Mouse (Mus musculus): ENCODE results near the gene Adcy6. TPM values are rescaled to one million over a fixed set of nuclear protein-coding genes. Genes with fewer than 3 reads are reported as not detected.

The Adcy6 gene
- polyA plus RNA-seq, 1 experiment from 2014 or later = 6.6 TPM

GRCm38 (mm10) chr15:98555881-98556280, 54.0 kb downstream of the Adcy6 start:
- no peak overlapping the region for H3K4me2 ChIP-seq
- ATAC-seq (ENCODE audit: insufficient read depth) = no peak
- H3K9me3 ChIP-seq (replicated peaks) = no peaks in the 10 kb centered on the region
- peaks cover 94% of the 10 kb centered on the region for H3K36me3 ChIP-seq (replicated peaks)
- no peaks in the 10 kb centered on the region for H3K4me1 ChIP-seq (replicated peaks)
- H3K27me3 ChIP-seq = no peaks in the 10 kb centered on the region
- no peak overlapping the region for H3K4me3 ChIP-seq (replicated peaks)
- H3K9ac ChIP-seq = no peak overlapping the region
- 85% methylated on average over 4 of the region's 4 CpGs for WGBS (ENCODE audit: insufficient replicate concordance)
- no peak overlapping the region for H3K27ac ChIP-seq (replicated peaks)

- no peak overlapping the region for H3K4me2 ChIP-seq
- 87% methylated on average over 2 of the region's 2 CpGs for WGBS (ENCODE audit: insufficient replicate concordance)
- no peak overlapping the region for H3K9ac ChIP-seq
- no peaks in the 10 kb centered on the region for H3K9me3 ChIP-seq (replicated peaks)
- H3K4me1 ChIP-seq (replicated peaks) = no peaks in the 10 kb centered on the region
- no peak overlapping the region for H3K27ac ChIP-seq (replicated peaks)
- H3K27me3 ChIP-seq = no peaks in the 10 kb centered on the region
- H3K36me3 ChIP-seq (replicated peaks) = peaks cover 93% of the 10 kb centered on the region
- no peak overlapping the region for H3K4me3 ChIP-seq (replicated peaks)
- no peak for ATAC-seq (ENCODE audit: insufficient read depth)
Observed at GRCm38 (mm10) chr15:98552758-98553157, 57.1 kb downstream of the Adcy6 start.

- H3K4me1 ChIP-seq (replicated peaks) = peaks cover 4% of the 10 kb centered on the region
- H3K4me3 ChIP-seq (replicated peaks) = no peak overlapping the region
- peaks cover 97% of the 10 kb centered on the region for H3K36me3 ChIP-seq (replicated peaks)
- H3K27ac ChIP-seq (replicated peaks) = no peak overlapping the region
- H3K4me2 ChIP-seq = no peak overlapping the region
- 83% methylated on average over 5 of the region's 5 CpGs for WGBS (ENCODE audit: insufficient replicate concordance)
- H3K27me3 ChIP-seq = no peaks in the 10 kb centered on the region
- ATAC-seq (ENCODE audit: insufficient read depth) = no peak
- H3K9me3 ChIP-seq (replicated peaks) = no peaks in the 10 kb centered on the region
- H3K9ac ChIP-seq = no peak overlapping the region
Observed at GRCm38 (mm10) chr15:98546843-98547242, 63.0 kb downstream of the Adcy6 start.

DNA sequence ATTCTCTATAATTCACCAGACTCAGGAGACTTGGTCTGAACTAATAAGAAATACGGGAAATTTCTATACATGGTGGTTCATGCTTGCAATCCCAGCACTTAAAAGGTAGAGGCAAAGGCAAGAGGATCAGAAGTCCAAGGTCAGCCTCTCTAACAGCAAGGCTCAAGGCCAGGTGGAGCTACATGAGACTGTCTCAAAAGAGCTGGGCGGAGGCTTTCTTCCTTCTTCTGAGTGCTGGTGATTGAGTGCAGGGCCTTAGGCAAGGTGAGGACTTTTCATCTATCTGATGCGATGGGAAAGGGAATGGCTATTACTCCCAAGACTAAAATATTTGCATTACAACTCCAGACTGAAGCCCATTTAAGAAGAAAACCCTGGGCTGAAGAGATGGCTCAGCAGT, 64.7 kb downstream of the Adcy6 start:
- Histone ChIP-seq H3K9me3 (replicated peaks) (no peaks in the 10 kb centered on the region), H3K36me3 (replicated peaks) (peaks cover 97% of the 10 kb centered on the region), H3K4me3 (replicated peaks) (no peak overlapping the region), H3K4me2 (no peak overlapping the region), H3K27ac (replicated peaks) (no peak overlapping the region), H3K27me3 (no peaks in the 10 kb centered on the region), H3K9ac (no peak overlapping the region), H3K4me1 (replicated peaks) (peaks cover 12% of the 10 kb centered on the region)
- ATAC-seq (ENCODE audit: insufficient read depth) = no peak
- WGBS (ENCODE audit: insufficient replicate concordance) = 88% methylated on average over 3 of the region's 3 CpGs

- H3K9me3 ChIP-seq (replicated peaks) = no peaks in the 10 kb centered on the region
- no peak for ATAC-seq (ENCODE audit: insufficient read depth)
- peaks cover 12% of the 10 kb centered on the region for H3K4me1 ChIP-seq (replicated peaks)
- WGBS (ENCODE audit: insufficient replicate concordance) = 86% methylated on average over 4 of the region's 4 CpGs
- no peak overlapping the region for H3K27ac ChIP-seq (replicated peaks)
- H3K4me3 ChIP-seq (replicated peaks) = no peak overlapping the region
- H3K27me3 ChIP-seq = no peaks in the 10 kb centered on the region
- no peak overlapping the region for H3K4me2 ChIP-seq
- H3K9ac ChIP-seq = no peak overlapping the region
- H3K36me3 ChIP-seq (replicated peaks) = peaks cover 92% of the 10 kb centered on the region
Observed at GRCm38 (mm10) chr15:98543341-98543740, 66.5 kb downstream of the Adcy6 start.

GRCm38 (mm10) chr15:98541064-98541463, 68.8 kb downstream of the Adcy6 start:
- Histone ChIP-seq H3K9ac (no peak overlapping the region), H3K4me2 (no peak overlapping the region), H3K4me1 (replicated peaks) (peaks cover 17% of the 10 kb centered on the region), H3K27me3 (no peaks in the 10 kb centered on the region), H3K9me3 (replicated peaks) (no peaks in the 10 kb centered on the region), H3K36me3 (replicated peaks) (peaks cover 81% of the 10 kb centered on the region), H3K4me3 (replicated peaks) (no peak overlapping the region), H3K27ac (replicated peaks) (no peak overlapping the region)
- WGBS (ENCODE audit: insufficient replicate concordance) = 29% methylated on average over 6 of the region's 6 CpGs
- no peak for ATAC-seq (ENCODE audit: insufficient read depth)

Other genes with a start within 250 kb of the Adcy6 start
- gene Olfr283, start 229.1 kb downstream of the Adcy6 start, polyA plus RNA-seq (2015; fragmentation: Nextera tagmentation; extraction: Ambion mirVana) = not detected in 2 replicates
- not detected in 2 replicates for gene Olfr282, start 178.9 kb downstream of the Adcy6 start, polyA plus RNA-seq (2015; fragmentation: Nextera tagmentation; extraction: Ambion mirVana)
- gene Olfr281, start 157.5 kb downstream of the Adcy6 start, polyA plus RNA-seq (2015; fragmentation: Nextera tagmentation; extraction: Ambion mirVana) = not detected in 2 replicates
- gene OR5BS1P, start 140.2 kb downstream of the Adcy6 start, polyA plus RNA-seq (2015; fragmentation: Nextera tagmentation; extraction: Ambion mirVana) = not detected in 2 replicates
- gene Lalba, start 127.4 kb downstream of the Adcy6 start, polyA plus RNA-seq (2015; fragmentation: Nextera tagmentation; extraction: Ambion mirVana) = not detected in 2 replicates
- not detected in 2 replicates for gene Olfr279, start 117.7 kb downstream of the Adcy6 start, polyA plus RNA-seq (2015; fragmentation: Nextera tagmentation; extraction: Ambion mirVana)
- gene Kansl2, start 75.8 kb downstream of the Adcy6 start, polyA plus RNA-seq (2015; fragmentation: Nextera tagmentation; extraction: Ambion mirVana) = 32.0 and 35.4 TPM in 2 replicates
- gene Ccnt1, start 39.2 kb downstream of the Adcy6 start, polyA plus RNA-seq (2015; fragmentation: Nextera tagmentation; extraction: Ambion mirVana) = 25.1 and 28.2 TPM in 2 replicates
- not detected in 2 replicates for gene 4930415O20Rik, start 39.1 kb downstream of the Adcy6 start, polyA plus RNA-seq (2015; fragmentation: Nextera tagmentation; extraction: Ambion mirVana)
- 0.52 and 0.96 TPM in 2 replicates for gene Cacnb3, start 20.8 kb upstream of the Adcy6 start, polyA plus RNA-seq (2015; fragmentation: Nextera tagmentation; extraction: Ambion mirVana)
- 9.5 and 10.2 TPM in 2 replicates for gene Ddx23, start 52.8 kb upstream of the Adcy6 start, polyA plus RNA-seq (2015; fragmentation: Nextera tagmentation; extraction: Ambion mirVana)
- gene Rnd1, start 67.4 kb upstream of the Adcy6 start, polyA plus RNA-seq (2015; fragmentation: Nextera tagmentation; extraction: Ambion mirVana) = 0.84 and 0.89 TPM in 2 replicates
- not detected in 2 replicates for gene Ccdc65, start 98.1 kb upstream of the Adcy6 start, polyA plus RNA-seq (2015; fragmentation: Nextera tagmentation; extraction: Ambion mirVana)
- gene Fkbp11, start 118.1 kb upstream of the Adcy6 start, polyA plus RNA-seq (2015; fragmentation: Nextera tagmentation; extraction: Ambion mirVana) = 156 and 176 TPM in 2 replicates
- gene Arf3, start 153.1 kb upstream of the Adcy6 start, polyA plus RNA-seq (2015; fragmentation: Nextera tagmentation; extraction: Ambion mirVana) = 11.7 and 14.3 TPM in 2 replicates
- not detected in 2 replicates for gene Wnt10b, start 168.1 kb upstream of the Adcy6 start, polyA plus RNA-seq (2015; fragmentation: Nextera tagmentation; extraction: Ambion mirVana)
- not detected in 2 replicates for gene Wnt1, start 179.8 kb upstream of the Adcy6 start, polyA plus RNA-seq (2015; fragmentation: Nextera tagmentation; extraction: Ambion mirVana)
- gene Ddn, start 199.4 kb upstream of the Adcy6 start, polyA plus RNA-seq (2015; fragmentation: Nextera tagmentation; extraction: Ambion mirVana) = not detected in 2 replicates
- gene Prkag1, start 221.4 kb upstream of the Adcy6 start, polyA plus RNA-seq (2015; fragmentation: Nextera tagmentation; extraction: Ambion mirVana) = 94.1 and 95.7 TPM in 2 replicates

Data from liver, embryonic 15.5 days (tissue).